Mouse (Mus musculus): ENCODE measurements at regions not wholly inside any gene's neighbourhood (a gene's known extent, or its start where the extent isn't known, plus 50 kb on each side); places are given as distances from the start of the nearest gene placed in this dataset.

DNA sequence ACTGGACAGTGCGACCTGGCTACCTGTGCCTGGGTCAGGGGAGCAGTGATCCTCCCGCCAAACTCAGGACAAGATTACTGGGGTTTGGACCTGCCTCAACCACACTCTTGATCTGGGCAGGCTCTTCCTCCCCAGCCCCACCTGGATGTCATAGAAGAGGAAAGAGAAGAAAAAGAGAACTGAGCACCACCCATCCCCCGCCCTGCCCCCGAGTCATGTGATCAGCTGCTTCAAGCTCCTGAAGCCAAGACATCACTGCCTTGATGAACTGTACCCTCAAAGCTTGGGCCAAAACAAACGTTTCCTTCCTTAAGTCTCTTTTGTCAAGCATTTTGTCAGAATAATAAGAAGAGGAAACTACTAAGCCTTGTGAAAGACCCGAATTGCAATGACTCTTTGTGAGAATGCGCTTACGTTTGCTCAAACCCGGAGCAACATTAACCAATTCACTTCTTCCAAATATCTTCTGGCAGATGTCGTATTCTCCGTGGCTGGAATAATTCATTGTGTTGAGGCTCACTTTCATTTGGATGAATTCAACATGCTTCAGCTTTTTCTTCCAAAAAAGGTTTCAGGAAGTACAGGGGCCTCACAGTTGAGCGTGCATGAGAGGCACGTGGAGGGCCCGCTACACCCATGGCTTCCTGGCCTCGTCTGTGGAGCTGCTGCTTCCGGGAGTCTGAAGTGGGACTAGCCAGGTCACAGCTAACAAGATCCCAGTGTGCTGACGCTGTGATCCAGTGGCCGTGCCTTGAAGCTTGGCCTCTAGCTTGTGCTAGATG, 169.5 kb downstream of the Kdr start:
- TF ChIP-seq POLR2A (IDR thresholded peaks at IDR 0.05; ENCODE audit: control insufficient read depth in 1 of 2, insufficient read depth in 1 of 2, low read depth in 1 of 2, low read length in 2 of 2, poor library complexity in 1 of 2) = no peak
- TF ChIP-seq MXI1 (IDR thresholded peaks at IDR 0.05; ENCODE audit: low read depth, low read length) = no peak
- TF ChIP-seq CHD2 (IDR thresholded peaks at IDR 0.05; ENCODE audit: low read length) = no peak; the same call in 1 of the 2 replicates

Measured in MEL (cell line).